Mouse (Mus musculus) limb, embryonic 14.5 days (tissue): Measurements from ENCODE around the gene Cdr2l. TPM values are rescaled to one million over a fixed set of nuclear protein-coding genes. Genes with fewer than 3 reads are reported as not detected.

Experiments used
- ATAC-seq: fragments of 200-750 bp; cut with Nextera tagmentation; 2 replicates; pipeline ENCODE4 v1.8.0; 2017; ENCODE audit warnings: low read depth, moderate number of reproducible peaks, moderate TSS enrichment; ENCODE audit not compliant: low FRiP score
- DNase-seq: peaks from one replicate; pipeline ENCODE4 v3.0.0-alpha.2; 2015; ENCODE audit warnings: low spot score
- H3K27ac ChIP-seq: fragments of 300-500 bp; sonication (generic); replicated peaks from 2 replicates; pipeline ENCODE4 v1.5.1; 2014; ENCODE audit warnings: low read depth, mild to moderate bottlenecking, low read length, moderate library complexity, mixed read lengths
- H3K27me3 ChIP-seq: fragments of 300-500 bp; sonication (generic); 2 replicates; pipeline ENCODE4 v1.6.1; 2014; ENCODE audit warnings: low read length, mixed read lengths; ENCODE audit not compliant: control insufficient read depth, insufficient read depth
- H3K36me3 ChIP-seq: fragments of 300-500 bp; sonication (generic); 2 replicates; pipeline ENCODE4 v1.6.1; 2014; ENCODE audit warnings: mild to moderate bottlenecking, low read length, moderate library complexity, mixed read lengths; ENCODE audit not compliant: control insufficient read depth, insufficient read depth
- H3K4me1 ChIP-seq: fragments of 300-500 bp; sonication (generic); 2 replicates; pipeline ENCODE4 v1.6.1; 2014; ENCODE audit warnings: antibody characterized with exemption, low read length, mixed read lengths; ENCODE audit not compliant: control insufficient read depth, insufficient read depth
- H3K4me2 ChIP-seq: fragments of 300-500 bp; sonication (generic); replicated peaks from 2 replicates; pipeline ENCODE4 v1.6.1; 2014; ENCODE audit warnings: low read depth, mild to moderate bottlenecking, low read length, moderate library complexity; ENCODE audit not compliant: severe bottlenecking
- H3K4me3 ChIP-seq: fragments of 300-500 bp; sonication (generic); replicated peaks from 2 replicates; pipeline ENCODE4 v1.5.1; 2014; ENCODE audit warnings: low read length
- H3K9ac ChIP-seq: fragments of 300-500 bp; sonication (generic); 2 replicates; pipeline ENCODE4 v1.6.1; 2014; ENCODE audit warnings: mild to moderate bottlenecking, low read depth, low read length, moderate library complexity; ENCODE audit not compliant: severe bottlenecking
- H3K9me3 ChIP-seq: fragments of 300-500 bp; sonication (generic); 2 replicates; pipeline ENCODE4 v1.6.1; 2016; ENCODE audit warnings: low read length; ENCODE audit not compliant: control insufficient read depth
- POLR2A ChIP-seq: fragments of 200-500 bp; IDR thresholded peaks from 2 replicates; pipeline ENCODE4 v1.8.0; 2012; ENCODE audit warnings: inconsistent platforms, mild to moderate bottlenecking, moderate library complexity, borderline replicate concordance; ENCODE audit not compliant: insufficient read depth, insufficient read length; ENCODE audit errors: extremely low read depth
- WGBS: fragments of 180-500 bp; shearing (Covaris S2); extraction: QIAGEN DNeasy Blood & Tissue Kit; methylation state at CpG from one replicate; pipeline ENCODE4 v1.1.7; 2014; 5-methylcytosine and 5-hydroxymethylcytosine counted together
- polyA plus RNA-seq, 2 experiments: library from polyadenylated mRNA; depleted of rRNA in 1 of 2; stranded (reverse) in 1 of 2; unstranded in 1 of 2; fragments of >200 nt; fragmentation: Nextera tagmentation in 1 of 2; extraction: Ambion mirVana in 1 of 2; gene quantifications; 2 replicates each; pipeline versions ENCODE4 v1.2.1 to v1.2.3; 2012 to 2014

The Cdr2l gene
- polyA plus RNA-seq, 2 experiments: 11.1 to 18.8 TPM

GRCm38 (mm10) chr11:115398085-115398484 is 16.4 kb downstream of the Cdr2l start:
- no peak overlapping the region for H3K27ac ChIP-seq

GRCm38 (mm10) chr11:115400126-115400525 is 18.4 kb downstream of the Cdr2l start:
- ATAC-seq: no peak
- DNase-seq: no peak
- 81% methylated on average over 3 of the region's 3 CpGs for WGBS
- Histone ChIP-seq H3K27ac (no peak overlapping the region), H3K27me3 (no peaks in the 10 kb centered on the region), H3K4me3 (no peak overlapping the region), H3K9me3 (no peaks in the 10 kb centered on the region), H3K4me2 (no peak overlapping the region), H3K36me3 (peaks cover 11% of the 10 kb centered on the region), H3K4me1 (peaks cover 11% of the 10 kb centered on the region), H3K9ac (no peak overlapping the region)
- no peak for TF ChIP-seq POLR2A

More at GRCm38 (mm10) chr11:115398085-115398484, 16.4 kb downstream of the Cdr2l start:
- Histone ChIP-seq H3K9me3 (no peaks in the 10 kb centered on the region), H3K27me3 (no peaks in the 10 kb centered on the region), H3K4me2 (no peak overlapping the region), H3K4me1 (0 out of 2 replicates have a peak, but pooled peaks cover 1% of the 10 kb centered on the region), H3K36me3 (peaks cover 31% of the 10 kb centered on the region), H3K9ac (no peak overlapping the region), H3K4me3 (no peak overlapping the region)
- 79% methylated on average over 7 of the region's 7 CpGs for WGBS
- ATAC-seq (no peak), DNase-seq (no peak)
- no peak for TF ChIP-seq POLR2A

DNA sequence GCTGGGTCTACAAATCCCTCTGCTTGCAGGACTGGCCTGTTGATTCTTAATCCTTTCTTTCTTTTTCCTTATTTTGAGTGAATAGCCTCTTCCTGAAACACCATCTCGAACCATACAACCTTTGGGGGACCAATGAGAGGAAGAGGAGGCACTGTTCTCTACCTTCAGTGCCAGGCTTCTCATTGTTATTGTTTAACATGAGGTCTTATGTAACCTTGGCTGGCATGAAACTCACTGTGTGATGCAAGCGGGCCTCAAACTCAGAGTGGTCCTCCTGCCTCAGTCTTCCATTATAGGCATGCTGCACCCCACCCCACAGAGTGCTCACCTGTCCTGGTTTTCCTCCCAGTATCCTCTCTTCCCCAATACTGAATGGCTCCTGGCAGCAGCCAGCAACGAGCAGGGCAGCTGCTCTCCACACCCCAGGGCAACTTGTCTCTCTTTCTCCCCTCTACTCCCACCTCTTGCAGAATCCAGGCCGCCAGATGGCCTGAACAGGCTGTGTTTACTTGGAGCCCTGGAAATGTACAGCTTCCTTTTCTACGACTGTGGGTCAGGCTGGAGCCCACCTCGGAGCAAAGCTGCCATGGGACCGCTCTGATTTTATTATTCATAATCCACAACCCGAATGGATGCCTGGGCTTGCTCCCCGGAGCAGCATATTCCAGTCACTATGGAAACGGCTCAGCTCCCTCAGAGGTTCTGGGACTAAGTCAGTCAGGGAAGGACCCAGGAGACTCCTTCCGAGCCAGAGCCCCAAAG is 19.1 kb downstream of the Cdr2l start:
- Histone ChIP-seq H3K9ac (no peak overlapping the region), H3K4me1 (peaks cover 11% of the 10 kb centered on the region), H3K9me3 (no peaks in the 10 kb centered on the region), H3K27me3 (no peaks in the 10 kb centered on the region), H3K4me3 (no peak overlapping the region), H3K36me3 (peaks cover 4% of the 10 kb centered on the region; the same call in 1 of the 2 replicates), H3K4me2 (no peak overlapping the region), H3K27ac (no peak overlapping the region)
- TF ChIP-seq POLR2A: no peak
- ATAC-seq (no peak), DNase-seq (no peak)
- 40% methylated on average over 11 of the region's 11 CpGs for WGBS

GRCm38 (mm10) chr11:115403338-115404124 is 21.8 kb downstream of the Cdr2l start, which contains the start of gene Mrpl58:
Gene Mrpl58 (plus strand): TSS chr11:115403752.
- no peaks in the 10 kb centered on the region for H3K9me3 ChIP-seq
- WGBS: 4% methylated on average over 50 of the region's 50 CpGs
- peaks cover 11% of the 10 kb centered on the region for H3K4me1 ChIP-seq
- peak; percentile 93 for ATAC-seq
- peak within 1 kb of the TSS; percentile 94 for H3K9ac ChIP-seq
- peak; percentile 71 for DNase-seq
- H3K4me3 ChIP-seq: peak within 1 kb of the TSS; percentile 85
- TF ChIP-seq POLR2A: 0 out of 2 replicates have a peak, but pooled peaks have one; percentile 45
- H3K4me2 ChIP-seq: peak within 1 kb of the TSS; percentile 78
- H3K36me3 ChIP-seq: peaks cover 10% of the 10 kb centered on the region
- no peaks in the 10 kb centered on the region for H3K27me3 ChIP-seq
- peak within 1 kb of the TSS; percentile 91 for H3K27ac ChIP-seq

DNA sequence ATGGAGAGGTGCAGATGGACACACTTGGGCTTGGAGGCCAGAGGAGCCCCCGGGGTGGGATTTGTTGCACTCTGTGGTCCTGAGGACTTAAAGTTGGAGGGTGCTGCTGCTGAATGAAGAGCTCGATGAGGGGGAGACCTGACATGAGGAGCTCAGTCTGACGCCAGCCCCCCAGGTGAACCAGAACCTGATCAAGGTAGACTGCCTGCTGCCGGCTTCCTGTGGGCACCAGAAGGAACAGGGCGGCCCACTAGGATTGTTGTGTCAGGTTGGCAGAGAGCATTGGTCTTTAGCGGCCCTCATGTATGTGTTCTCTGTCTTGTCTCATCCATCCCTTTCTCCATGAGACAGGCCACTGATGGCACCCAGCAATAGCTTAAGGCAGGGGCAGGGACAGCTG is 24.0 kb downstream of the Cdr2l start:
- peaks cover 32% of the 10 kb centered on the region for H3K36me3 ChIP-seq

More for the DNA sequence above, 24.0 kb downstream of the Cdr2l start:
- Histone ChIP-seq H3K9me3 (no peaks in the 10 kb centered on the region), H3K27ac (no peak overlapping the region), H3K4me1 (peaks cover 11% of the 10 kb centered on the region), H3K27me3 (no peaks in the 10 kb centered on the region), H3K4me3 (no peak overlapping the region), H3K9ac (no peak overlapping the region), H3K4me2 (no peak overlapping the region)
- ATAC-seq (no peak), DNase-seq (no peak)
- 99% methylated on average over 6 of the region's 6 CpGs for WGBS
- no peak for TF ChIP-seq POLR2A
